Mouse (Mus musculus): ENCODE measurements around the gene Senp1.

- no peak for TF ChIP-seq CTCF (IDR thresholded peaks at IDR 0.05; ENCODE audit: extremely low read depth, insufficient read depth, low read length)
- no peak for TF ChIP-seq POLR2A (IDR thresholded peaks at IDR 0.05; ENCODE audit: extremely low read depth, insufficient read depth, low read length)
Observed at GRCm38 (mm10) chr15:98091841-98092240, 1.7 kb downstream of the Senp1 start.

Data from cortical plate, adult 2 months (tissue).